Comparison of ENCODE assay signal across 11 mouse cellular contexts in the genomic region with DNA sequence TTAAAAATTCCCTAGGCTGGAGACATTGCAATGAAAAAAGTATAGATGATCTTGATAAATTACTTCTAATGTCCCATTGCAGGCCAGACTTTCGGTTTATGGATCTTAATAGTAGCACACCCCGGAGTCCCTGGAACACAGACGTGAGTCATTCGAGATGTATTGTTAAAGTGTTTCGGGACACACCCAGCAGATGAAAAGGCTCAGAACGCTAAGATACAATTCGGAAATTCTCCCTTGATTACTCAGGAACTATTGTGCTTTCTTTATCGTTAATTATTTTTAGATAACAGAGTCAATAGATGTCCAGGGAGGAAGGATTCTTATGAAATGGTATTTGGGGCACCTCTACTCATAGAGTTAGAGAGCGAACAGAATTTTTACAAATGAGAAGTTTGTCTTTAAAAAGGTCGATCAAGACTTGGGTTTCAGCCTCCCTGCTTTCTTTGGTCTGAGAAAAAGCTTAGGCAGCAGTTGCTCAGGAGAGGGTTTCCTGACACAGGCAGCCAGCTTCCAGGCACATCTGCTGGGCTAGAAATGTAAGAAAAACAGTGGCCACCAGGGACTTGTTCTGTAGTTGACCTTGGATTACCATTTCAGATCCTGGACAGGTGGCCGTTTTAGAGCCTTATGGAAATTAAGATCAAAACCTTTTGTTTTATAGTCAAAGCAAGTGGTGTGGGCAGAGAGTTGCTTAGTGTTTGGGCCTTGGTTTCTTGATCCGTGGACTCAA. TPM values are rescaled to one million over a fixed set of nuclear protein-coding genes. Genes with fewer than 3 reads are reported as not detected.
DNase-seq lines count a peak whose midpoint lies in the region; ATAC-seq and TF ChIP-seq lines count a peak whose summit lies in the region.
"Had no signal": no experiment of that assay in that cellular context is flagged by ENCODE, and none has a peak within 500 bp of the region (broad histone marks: within the 10 kb centered on the region; RNA-seq: fewer than 3 reads in every experiment).

No protein-coding gene starts in this region.

- TF ChIP-seq CTCF in MEL (IDR thresholded peaks at IDR 0.05 in 2 of 3, conservative IDR thresholded peaks at IDR 0.05 in 1 of 3; ENCODE audit: control insufficient read depth in 1 of 3, insufficient read depth in 1 of 3, low read depth in 2 of 3, low read length in 3 of 3, poor library complexity in 1 of 3, severe bottlenecking in 1 of 3), result no peak

- peaks cover 18% of the 10 kb centered on the region for H3K79me2 ChIP-seq in MEL (ENCODE audit: control insufficient read depth, insufficient read depth, low read length, poor library complexity)

- no peak for TF ChIP-seq POLR2A in MEL (IDR thresholded peaks at IDR 0.05; ENCODE audit: control insufficient read depth in 1 of 2, insufficient read depth in 1 of 2, low read depth in 1 of 2, low read length in 2 of 2, poor library complexity in 1 of 2)

- no peak for TF ChIP-seq RAD21 in MEL (IDR thresholded peaks at IDR 0.05; ENCODE audit: low read depth, low read length)

- no peak; a peak in 1 of 4 replicates for TF ChIP-seq EP300 in MEL (IDR thresholded peaks at IDR 0.05; ENCODE audit: low read depth in 1 of 2, low read length in 2 of 2)

- DNase-seq in heart, adult 9 months (ENCODE audit: low spot score in 2 of 2), result peak; percentile 59 to 74
- peak; percentile 36 for DNase-seq in MEL (ENCODE audit: low read depth, low spot score)
- DNase-seq in Muller cell, postnatal 12 days (ENCODE audit: inconsistent ontology term), result peak; percentile 81
- no peak for DNase-seq in cerebellum, adult 8-10 months
- DNase-seq in left cerebral cortex, postnatal 10 days (ENCODE audit: extremely low spot score in 1 of 2, low spot score in 2 of 2), result no peak
- DNase-seq: adrenal gland, postnatal 14 days; kidney, adult 11 months had no signal

- H3K27ac ChIP-seq in heart, embryonic 12.5 days (ENCODE audit: poor library complexity, severe bottlenecking), result no peak overlapping the region
- peak overlapping the region; percentile 30 for H3K27ac ChIP-seq in MEL (ENCODE audit: control insufficient read depth, low read depth, low read length)
- no peak overlapping the region for H3K27ac ChIP-seq in limb, embryonic 12.5 days
- H3K27ac ChIP-seq: liver, embryonic 15.5 days; midbrain, embryonic 10.5 days had no signal

- H3K4me2 ChIP-seq in heart, embryonic 12.5 days, result no peak overlapping the region
- no peak overlapping the region; the same call in 1 of the 2 replicates for H3K4me2 ChIP-seq in limb, embryonic 12.5 days
- H3K4me2 ChIP-seq: liver, embryonic 15.5 days had no signal

- H3K27me3 ChIP-seq in heart, embryonic 12.5 days (replicated peaks), result no peaks in the 10 kb centered on the region
- H3K27me3 ChIP-seq in MEL (ENCODE audit: control insufficient read depth in 1 of 2, insufficient read depth in 2 of 2, low read length in 2 of 2), result no peaks in the 10 kb centered on the region
- no peaks in the 10 kb centered on the region for H3K27me3 ChIP-seq in limb, embryonic 12.5 days
- H3K27me3 ChIP-seq: liver, embryonic 15.5 days had no signal

- H3K9ac ChIP-seq in heart, embryonic 12.5 days, result no peak overlapping the region
- H3K9ac ChIP-seq in MEL (ENCODE audit: control insufficient read depth, low read depth, low read length, poor library complexity, severe bottlenecking), result no peak overlapping the region
- no peak overlapping the region for H3K9ac ChIP-seq in limb, embryonic 12.5 days (replicated peaks)
- H3K9ac ChIP-seq: liver, embryonic 15.5 days had no signal

- H3K4me1 ChIP-seq in heart, embryonic 12.5 days (replicated peaks), result peaks cover 48% of the 10 kb centered on the region
- peaks cover 33 to 36% of the 10 kb centered on the region in 2 experiments for H3K4me1 ChIP-seq in MEL (ENCODE audit: control insufficient read depth in 1 of 2, insufficient read depth in 2 of 2, low read length in 2 of 2)
- peaks cover 66% of the 10 kb centered on the region for H3K4me1 ChIP-seq in limb, embryonic 12.5 days (replicated peaks)

- no peak overlapping the region for H3K4me3 ChIP-seq in heart, embryonic 12.5 days
- H3K4me3 ChIP-seq in MEL (ENCODE audit: control insufficient read depth in 1 of 2, insufficient read depth in 1 of 2, low read depth in 2 of 2, low read length in 2 of 2), result peak overlapping the region; percentile 22 to 23; a peak in 2 of 4 replicates
- no peak overlapping the region for H3K4me3 ChIP-seq in limb, embryonic 12.5 days (replicated peaks)
- H3K4me3 ChIP-seq: liver, embryonic 15.5 days; midbrain, embryonic 10.5 days had no signal

- H3K36me3 ChIP-seq in heart, embryonic 12.5 days, result no peaks in the 10 kb centered on the region
- H3K36me3 ChIP-seq in MEL (ENCODE audit: control insufficient read depth in 1 of 2, insufficient read depth in 2 of 2, low read length in 2 of 2), result peaks cover 0 to 55% of the 10 kb centered on the region in 2 experiments; a peak in 2 of 4 replicates
- no peaks in the 10 kb centered on the region for H3K36me3 ChIP-seq in limb, embryonic 12.5 days
- H3K36me3 ChIP-seq: liver, embryonic 15.5 days; midbrain, embryonic 10.5 days had no signal

- intact Hi-C loops in left cerebral cortex, postnatal 10 days (cut with DNase I), result no loop called here

- WGBS in heart, embryonic 12.5 days, result 67% methylated on average over 12 of the region's 12 CpGs
- 63% methylated on average over 12 of the region's 12 CpGs for WGBS in limb, embryonic 12.5 days

- no peak for ATAC-seq in heart, embryonic 12.5 days (ENCODE audit: insufficient number of reproducible peaks, low FRiP score)
- 0 out of 2 replicates have a peak, but pooled peaks have one; percentile 11 for ATAC-seq in limb, embryonic 12.5 days (ENCODE audit: insufficient number of reproducible peaks, insufficient read depth, low FRiP score, low TSS enrichment, low read depth)

- no peaks in the 10 kb centered on the region for H3K9me3 ChIP-seq in heart, embryonic 12.5 days (replicated peaks)
- H3K9me3 ChIP-seq in MEL (replicated peaks; ENCODE audit: insufficient read depth, low read length), result no peaks in the 10 kb centered on the region
- no peaks in the 10 kb centered on the region for H3K9me3 ChIP-seq in limb, embryonic 12.5 days
- H3K9me3 ChIP-seq: liver, embryonic 15.5 days; midbrain, embryonic 10.5 days had no signal

TF ChIP-seq in MEL, 35 proteins besides CTCF, POLR2A, EP300 and RAD21:
- TF ChIP-seq GATA1 (IDR thresholded peaks at IDR 0.05; ENCODE audit: low read depth, low read length), result 0 out of 2 replicates have a peak, but pooled peaks have one; percentile 2
- TF ChIP-seq USF1 (IDR thresholded peaks at IDR 0.05; ENCODE audit: low read depth, low read length), result no peak
- TF ChIP-seq ETS1 (IDR thresholded peaks at IDR 0.05; ENCODE audit: low read depth, low read length), result 0 out of 2 replicates have a peak, but pooled peaks have one; percentile 25

RNA-seq across cellular contexts. Expression of gene Ppp3ca, which starts 34.8 kb away (rescaled TPM):
- 85.6 TPM in 2 replicates for polyA plus RNA-seq in heart, embryonic 12.5 days (2016; fragmentation: Nextera tagmentation; extraction: Ambion mirVana)
- 17.4 and 17.9 TPM in 2 replicates for total RNA-seq in MEL (2012; rRNA removed)
- polyA plus RNA-seq in MEL (2012; ENCODE audit: insufficient read depth in 1 of 2, insufficient read length in 2 of 2, low read depth in 1 of 2, low replicate concordance in 2 of 2, missing spikeins in 1 of 2), result 10 to 100 TPM; 32.0 to 40.6 TPM
- polyA plus RNA-seq in limb, embryonic 12.5 days (2016; fragmentation: Nextera tagmentation; extraction: Ambion mirVana), result 110 and 119 TPM in 2 replicates
- 100 to 1,000 TPM; 535 to 574 TPM for total RNA-seq in left cerebral cortex, postnatal 10 days (2021)

Comparison
In these comparisons a context has a peak if more than half of its experiments do, and no peak if none do; other contexts are left out.
1. DNase-seq: peak in heart, adult 9 months (2 of 2), MEL (single experiment) and Muller cell, postnatal 12 days (single experiment); none in cerebellum, adult 8-10 months (single experiment) and left cerebral cortex, postnatal 10 days (0 of 2).
2. H3K4me3 ChIP-seq: peak in MEL (2 of 2); none in heart, embryonic 12.5 days (single experiment) and limb, embryonic 12.5 days (single experiment).